Mouse (Mus musculus) embryo, embryonic 9.5 days (tissue): ENCODE data around the gene Zbtb34.

Experiments used
- DNase-seq: peaks from one replicate; pipeline ENCODE4 v3.0.0-alpha.2; 2017; ENCODE audit errors: extremely low spot score

Gene Zbtb34

GRCm38 (mm10) chr2:33401217-33401616, 29.9 kb downstream of the Zbtb34 start:
- DNase-seq: no peak

DNA sequence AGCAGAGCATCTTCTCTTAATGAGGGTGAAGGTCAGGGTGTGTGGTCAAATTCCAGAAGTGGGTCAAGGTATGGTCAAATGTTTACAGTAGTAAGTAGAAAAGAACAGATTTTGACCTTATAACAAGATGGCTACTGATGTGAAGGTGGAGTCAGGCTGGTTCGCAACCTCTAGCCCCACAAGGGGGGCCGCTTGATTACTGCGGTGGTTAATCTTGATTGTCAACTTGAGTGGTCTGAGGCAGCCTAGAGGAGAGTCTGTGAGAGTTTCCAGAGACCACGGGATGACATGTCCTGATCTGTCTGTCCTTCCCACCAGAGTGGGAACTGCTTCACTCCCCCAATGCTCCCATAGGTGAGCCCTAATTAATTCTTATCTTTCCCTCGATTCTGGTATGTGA, 30.6 kb downstream of the Zbtb34 start:
- no peak for DNase-seq

DNA sequence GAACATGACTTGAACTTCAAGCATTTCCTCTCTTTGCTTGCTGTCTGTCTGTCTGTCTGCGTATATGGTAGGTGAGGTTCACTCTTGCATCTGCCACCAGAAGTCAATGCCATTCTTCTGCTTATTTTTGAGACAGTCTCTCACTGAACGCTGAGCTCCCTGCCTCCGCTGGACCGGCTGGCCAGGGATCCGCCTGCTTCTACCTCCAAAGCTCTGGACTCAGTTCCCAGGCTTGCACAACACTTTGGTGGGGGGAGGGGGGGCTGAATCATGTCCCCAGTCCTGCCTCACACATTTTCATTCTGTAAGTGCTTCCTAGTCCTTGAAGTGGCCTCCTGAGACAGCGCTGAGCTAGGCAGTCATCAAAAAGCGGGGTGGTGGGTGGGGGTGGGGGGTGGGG, 32.0 kb downstream of the Zbtb34 start:
- no peak for DNase-seq

DNA sequence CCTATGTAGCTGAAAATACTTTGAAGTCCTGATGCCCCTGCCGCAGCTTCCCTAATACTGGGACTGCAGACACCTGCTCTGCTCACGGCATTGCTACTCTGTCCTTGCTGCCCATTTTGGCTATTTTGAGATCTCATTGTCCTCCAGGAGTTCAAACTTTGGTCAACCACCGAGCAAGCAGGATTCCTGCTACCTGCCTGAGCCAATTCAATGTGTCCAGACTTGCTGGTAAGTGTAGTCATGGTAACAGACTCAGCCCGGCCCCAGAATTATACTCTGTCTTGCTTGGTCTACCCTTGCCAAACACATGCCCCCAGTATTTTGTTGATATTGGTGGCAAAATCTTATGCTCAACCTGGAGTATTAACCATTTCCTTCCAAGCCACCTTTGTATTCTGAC, 34.1 kb downstream of the Zbtb34 start:
- no peak for DNase-seq

DNA sequence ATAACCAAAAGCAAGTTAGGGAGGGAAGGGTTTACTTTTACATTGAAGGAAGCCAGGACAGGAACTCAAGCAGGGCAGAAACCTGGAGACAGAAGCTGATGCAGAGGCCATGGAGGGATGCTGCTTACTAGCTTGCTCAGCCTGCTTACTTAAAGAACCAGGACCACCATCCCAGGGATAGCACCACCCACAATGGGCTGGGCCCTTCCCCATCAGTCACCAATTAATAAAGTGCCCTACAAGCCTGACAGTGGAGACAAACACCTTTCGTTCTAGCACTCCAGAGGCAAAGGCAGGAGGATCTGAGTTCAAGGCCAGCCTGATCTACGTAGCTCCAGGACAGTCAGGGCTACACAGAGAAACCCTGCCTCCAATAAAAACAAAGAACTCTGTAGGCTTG, 36.1 kb downstream of the Zbtb34 start:
- no peak for DNase-seq

GRCm38 (mm10) chr2:33393951-33394635, 37.0 kb downstream of the Zbtb34 start:
- DNase-seq: no peak

DNA sequence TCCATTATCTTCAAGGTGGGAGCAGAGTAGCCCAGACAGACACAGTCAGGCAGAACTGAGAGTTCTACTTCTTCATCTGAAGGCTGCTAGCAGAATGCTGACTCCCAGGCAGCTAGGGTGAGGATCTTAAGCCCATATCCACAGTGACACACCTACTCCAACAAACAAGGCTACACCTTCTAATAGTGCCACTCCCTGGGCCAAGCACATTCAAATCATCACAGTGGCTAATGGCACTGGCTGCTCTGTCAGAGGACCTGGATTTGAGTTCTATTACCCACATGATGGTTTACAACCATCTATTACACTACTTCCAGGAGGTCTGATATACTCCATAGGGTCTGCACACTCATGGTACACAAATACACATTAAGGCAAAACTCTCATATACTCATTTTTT, 38.1 kb downstream of the Zbtb34 start:
- no peak for DNase-seq

DNA sequence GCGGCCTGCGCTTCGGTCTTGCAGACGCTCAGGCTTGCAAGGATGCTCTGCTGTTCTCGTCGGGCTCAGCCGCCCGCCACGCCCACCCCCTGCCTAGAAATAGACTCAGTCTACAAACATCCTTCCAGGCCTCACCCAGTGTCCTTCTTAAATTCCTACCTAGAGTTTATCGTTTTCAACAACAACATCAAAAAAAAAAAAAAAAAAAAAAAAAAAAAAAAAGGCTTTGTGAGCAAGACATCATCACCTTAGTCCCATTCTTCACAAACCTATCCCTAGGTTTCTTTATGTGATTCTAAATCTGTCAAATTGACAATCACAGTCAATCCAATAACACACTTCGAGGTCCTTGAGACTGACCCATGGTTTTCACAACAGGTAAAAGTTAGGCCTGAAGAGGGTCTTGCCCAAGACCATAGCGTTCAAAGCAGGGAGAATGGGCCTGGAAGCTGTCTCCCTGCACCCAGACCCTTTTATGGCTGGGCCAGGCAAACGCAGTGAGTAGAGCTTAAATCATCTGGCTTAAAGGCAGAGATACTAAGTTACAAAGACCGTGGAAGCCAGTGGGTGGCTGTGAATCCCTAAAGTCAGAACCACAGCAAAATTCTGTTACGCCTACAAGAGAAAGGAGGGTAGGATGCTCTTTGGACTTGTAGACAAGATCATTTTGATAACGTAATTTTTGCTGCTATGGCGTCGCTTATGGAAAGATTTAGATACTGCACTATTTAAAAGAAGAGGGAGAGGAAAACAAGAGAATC, 59.3 kb downstream of the Zbtb34 start:
- DNase-seq: no peak

DNA sequence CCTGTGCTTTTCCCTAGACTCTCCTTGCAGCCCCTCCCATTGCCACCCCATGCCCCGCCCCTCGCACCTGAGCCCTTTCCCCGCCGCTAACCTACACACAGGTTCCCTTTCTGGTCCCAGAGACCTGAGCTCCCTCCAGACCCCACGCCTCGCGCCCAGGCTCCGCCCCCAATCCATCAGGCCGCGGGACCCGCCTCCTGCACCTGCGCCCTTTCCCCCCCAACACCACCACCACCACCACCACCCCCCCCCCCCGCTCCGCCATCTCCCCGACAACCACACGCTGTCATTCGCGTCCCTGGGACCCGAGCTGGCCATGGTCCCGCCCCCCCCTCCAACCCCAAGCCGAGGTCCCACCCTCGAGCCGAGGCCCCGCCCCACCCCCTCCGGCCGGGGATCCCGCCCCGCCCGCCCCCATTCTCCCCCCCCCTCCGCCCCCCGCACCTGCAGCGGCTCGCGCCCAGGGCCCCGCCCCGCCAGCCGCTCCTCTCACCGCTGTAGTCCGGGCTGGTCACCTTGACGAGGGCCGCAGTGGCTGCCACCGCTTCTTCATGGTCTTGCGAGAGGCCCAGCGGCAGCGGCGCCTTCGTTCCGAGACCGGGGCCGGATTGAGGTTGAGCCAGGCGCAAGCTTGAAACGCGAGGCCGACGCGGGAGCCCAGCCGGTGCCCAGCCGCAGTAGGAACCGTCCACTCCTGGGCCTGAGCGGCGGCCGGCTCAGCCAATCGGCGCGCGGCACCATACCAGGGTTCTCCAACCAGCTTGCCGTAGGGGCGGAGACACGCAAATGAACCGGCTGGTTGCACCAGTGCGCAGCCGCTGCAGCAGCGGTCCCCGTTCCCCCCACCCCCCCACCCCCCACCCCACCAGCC, 60.1 kb downstream of the Zbtb34 start, which contains the start of gene Ralgps1:
TSS of gene Ralgps1 (minus strand) at position 710 of the 871 bp plus-strand sequence.
- DNase-seq: peak; percentile 97

DNA sequence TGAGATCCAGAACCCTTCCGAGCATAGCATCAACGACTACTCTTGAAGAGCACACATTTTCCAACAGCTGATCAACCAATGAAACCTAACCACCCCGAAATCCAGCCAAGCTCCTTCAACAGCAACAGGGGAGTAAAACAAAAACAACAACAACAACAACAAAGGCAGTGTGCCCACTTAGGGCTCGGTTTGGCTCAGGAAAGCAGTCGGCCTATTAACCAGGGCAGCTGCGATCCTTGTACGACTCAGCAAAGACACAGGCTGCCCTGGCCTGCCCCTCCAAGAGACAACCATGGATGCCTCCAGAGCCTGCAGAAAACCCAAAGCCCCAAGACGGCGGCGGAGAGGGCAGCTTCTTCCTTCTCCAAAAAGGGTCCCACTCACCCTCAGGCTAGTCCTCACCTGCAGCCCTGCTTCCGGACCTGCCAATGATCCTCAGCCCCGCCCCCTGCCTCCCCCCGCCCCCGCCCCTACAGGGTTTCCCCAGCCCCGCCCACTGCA, 60.8 kb downstream of the Zbtb34 start:
- DNase-seq: no peak

GRCm38 (mm10) chr2:33369453-33369852, 61.7 kb downstream of the Zbtb34 start:
- no peak for DNase-seq

DNA sequence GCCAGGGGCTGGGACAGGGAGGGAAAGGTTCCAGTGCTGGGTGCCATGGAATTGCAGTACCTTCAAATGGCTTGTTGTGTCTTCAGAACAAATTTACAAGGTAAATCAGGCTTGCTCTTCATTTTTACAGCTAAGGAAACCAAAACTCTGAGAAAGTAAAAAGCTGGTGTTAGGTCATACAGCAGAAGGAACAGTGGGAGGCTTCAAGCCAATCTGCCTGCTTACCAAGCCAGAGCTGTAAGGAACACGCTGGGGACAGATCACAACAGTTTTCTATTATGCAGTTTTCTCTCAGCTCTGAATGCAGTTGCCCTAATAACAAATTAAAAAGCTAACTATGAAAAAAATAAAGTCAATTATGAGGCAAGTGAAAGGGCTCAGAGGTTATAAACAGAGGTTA, 62.6 kb downstream of the Zbtb34 start:
- DNase-seq: no peak

- no peak for DNase-seq
Measured at GRCm38 (mm10) chr2:33365703-33366471, 65.2 kb downstream of the Zbtb34 start.

- no peak for DNase-seq
Measured at GRCm38 (mm10) chr2:33364656-33365055, 66.5 kb downstream of the Zbtb34 start.

GRCm38 (mm10) chr2:33363890-33364289, 67.2 kb downstream of the Zbtb34 start:
- no peak for DNase-seq

DNA sequence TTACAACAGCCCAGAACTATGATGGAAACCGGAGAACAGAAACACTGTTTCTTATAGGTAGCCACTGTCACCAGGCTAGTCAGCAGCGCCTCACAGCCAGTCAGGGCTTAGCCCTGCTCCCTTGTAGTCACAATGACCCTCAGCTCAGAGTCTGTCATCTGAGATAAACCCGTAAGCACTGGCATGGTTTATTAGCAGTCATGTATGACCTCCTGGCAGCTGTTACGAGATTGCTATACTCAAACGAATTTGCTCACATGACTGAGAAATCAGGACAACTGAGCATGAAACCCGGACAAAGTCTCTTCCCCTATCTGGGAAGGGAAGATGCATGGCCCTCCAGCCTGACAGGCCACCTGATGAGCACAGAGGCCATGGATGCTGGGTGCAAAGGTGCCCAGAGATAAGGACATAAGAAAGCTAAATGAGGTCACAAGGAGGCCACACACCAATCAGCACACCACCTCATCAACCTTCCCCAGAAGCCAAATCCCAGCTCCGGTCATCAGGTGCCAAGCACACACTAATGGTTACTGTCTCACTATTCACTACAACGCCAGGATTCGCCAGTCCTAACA, 69.9 kb downstream of the Zbtb34 start:
- DNase-seq: no peak

GRCm38 (mm10) chr2:33360564-33360963, 70.6 kb downstream of the Zbtb34 start:
- DNase-seq: no peak

GRCm38 (mm10) chr2:33359184-33359583, 71.9 kb downstream of the Zbtb34 start:
- no peak for DNase-seq

DNA sequence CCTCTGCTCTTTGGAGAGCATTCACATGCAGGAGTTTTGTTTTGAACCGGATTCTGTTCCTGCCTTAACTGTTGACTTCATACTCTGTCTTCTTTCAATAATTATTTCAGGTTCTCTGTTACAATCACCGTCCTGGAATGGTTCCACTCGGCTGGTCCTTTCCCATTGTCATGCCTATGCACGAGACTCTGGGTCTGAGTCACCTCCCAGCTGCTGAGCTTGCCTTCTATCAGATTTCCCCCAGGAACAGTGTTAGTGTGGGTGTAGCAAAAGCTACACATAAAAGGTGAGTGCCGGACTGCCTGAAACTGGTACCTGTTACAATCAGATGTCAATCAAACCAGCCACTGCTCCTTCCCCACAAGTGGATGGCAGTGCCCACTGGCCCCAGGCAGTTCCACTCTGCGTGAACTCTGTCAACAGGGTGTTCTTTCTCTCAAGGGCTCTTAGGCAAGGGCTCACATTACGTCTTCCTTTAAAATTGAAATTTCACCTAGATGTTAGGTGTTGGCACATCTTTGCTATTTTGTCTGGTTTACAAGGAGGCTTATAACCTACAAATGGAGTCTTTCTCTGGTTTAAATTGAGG, 73.8 kb downstream of the Zbtb34 start:
- no peak for DNase-seq
